Mouse (Mus musculus) megakaryocyte, embryonic 14.5 days (primary cell): Measurements from ENCODE around the gene Pld3. TPM values are rescaled to one million over a fixed set of nuclear protein-coding genes. Genes with fewer than 3 reads are reported as not detected.

Experiments
- H3K27me3 ChIP-seq: replicated peaks from 2 replicates; pipeline ENCODE3; 2012; ENCODE audit warnings: inconsistent platforms
- H3K36me3 ChIP-seq: replicated peaks from 2 replicates; pipeline ENCODE3; 2012; ENCODE audit warnings: low read length, inconsistent platforms, mixed read lengths
- H3K4me1 ChIP-seq: 2 replicates; pipeline ENCODE4 v1.6.1; 2012; ENCODE audit warnings: inconsistent platforms
- H3K4me3 ChIP-seq: replicated peaks from 2 replicates; pipeline ENCODE3; 2012; ENCODE audit warnings: moderate library complexity, mild to moderate bottlenecking, inconsistent platforms
- H3K9me3 ChIP-seq: 2 replicates; pipeline ENCODE4 v1.6.1; 2012; ENCODE audit warnings: inconsistent platforms
- FLI1 ChIP-seq: IDR thresholded peaks from 2 replicates; pipeline ENCODE4 v1.6.1; 2012; ENCODE audit warnings: low read length, inconsistent platforms, mixed read lengths
- GATA1 ChIP-seq: IDR thresholded peaks from 3 replicates; pipeline ENCODE4 v1.6.1; 2012; ENCODE audit warnings: mixed read lengths, low read length, inconsistent platforms, borderline replicate concordance
- polyA plus RNA-seq: library from polyadenylated mRNA; stranded (reverse); fragments of >175 nt; gene quantifications from 2 replicates; pipeline ENCODE4 v1.2.3, GENCODE M21; 2012; ENCODE audit warnings: low replicate concordance; ENCODE audit not compliant: insufficient read depth

The Pld3 gene
- polyA plus RNA-seq: 66.2 and 97.1 TPM in 2 replicates

DNA sequence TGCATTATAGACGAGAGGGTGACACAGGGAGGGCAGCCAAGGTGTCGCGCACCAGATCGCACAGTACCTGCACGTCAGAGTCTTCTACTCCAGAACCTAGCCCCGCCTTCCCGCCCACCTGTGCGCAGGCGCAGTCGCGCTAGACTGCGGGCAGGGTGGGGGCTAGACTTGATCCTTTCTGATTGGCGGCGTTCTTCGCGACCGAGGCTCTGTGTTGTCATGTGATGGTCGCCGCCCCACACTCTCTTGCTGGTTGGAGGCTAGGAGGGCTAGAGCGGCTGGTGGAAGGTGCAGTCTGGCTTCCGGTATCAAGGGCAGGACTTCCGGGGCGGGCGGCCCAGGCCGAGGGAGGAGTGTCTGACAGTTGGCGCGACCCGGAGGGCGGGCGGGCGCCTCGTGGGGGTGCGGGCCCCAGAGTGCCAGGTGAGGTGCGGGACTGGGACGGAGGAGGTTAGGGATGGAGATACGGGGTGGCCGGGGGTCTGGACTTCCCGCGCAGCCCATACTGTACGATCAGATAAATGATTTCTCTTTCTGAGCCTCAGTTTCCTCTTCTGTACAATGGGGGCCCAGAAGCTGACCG lies at the start of gene Pld3, which contains the start of gene 2310022A10Rik:
TSS of gene Pld3 (minus strand) at position 288 of the 583 bp plus-strand sequence.
TSS of gene 2310022A10Rik (plus strand) at position 303 of the 583 bp plus-strand sequence.
- Histone ChIP-seq H3K27me3 (no peaks in the 10 kb centered on the region), H3K36me3 (peaks cover 21% of the 10 kb centered on the region), H3K4me1 (peaks cover 46% of the 10 kb centered on the region), H3K9me3 (no peaks in the 10 kb centered on the region), H3K4me3 (peak within 1 kb of the TSS; percentile 95)
- 0 out of 2 replicates have a peak, but pooled peaks have one; percentile 28 for TF ChIP-seq FLI1
- TF ChIP-seq GATA1: no peak

- Histone ChIP-seq H3K9me3 (no peaks in the 10 kb centered on the region), H3K4me3 (peak overlapping the region; percentile 25), H3K4me1 (peaks cover 100% of the 10 kb centered on the region), H3K36me3 (peaks cover 77% of the 10 kb centered on the region), H3K27me3 (no peaks in the 10 kb centered on the region)
- TF ChIP-seq FLI1: no peak
- no peak for TF ChIP-seq GATA1
Measured at GRCm38 (mm10) chr7:27602161-27602560, 49.1 kb upstream of the Pld3 start.

- no peak for TF ChIP-seq FLI1
- no peak for TF ChIP-seq GATA1
- Histone ChIP-seq H3K4me3 (peak overlapping the region; percentile 19), H3K36me3 (peaks cover 73% of the 10 kb centered on the region), H3K9me3 (no peaks in the 10 kb centered on the region), H3K27me3 (no peaks in the 10 kb centered on the region), H3K4me1 (peaks cover 100% of the 10 kb centered on the region)
Measured at GRCm38 (mm10) chr7:27601628-27602027, 48.6 kb upstream of the Pld3 start.

- Histone ChIP-seq H3K36me3 (peaks cover 72% of the 10 kb centered on the region), H3K4me1 (peaks cover 100% of the 10 kb centered on the region)
Measured at GRCm38 (mm10) chr7:27598053-27598452, 45.0 kb upstream of the Pld3 start.

GRCm38 (mm10) chr7:27596586-27597503 lies 43.8 kb upstream of the Pld3 start:
- H3K4me1 ChIP-seq: peaks cover 94% of the 10 kb centered on the region

More at GRCm38 (mm10) chr7:27598053-27598452, 45.0 kb upstream of the Pld3 start:
- peak overlapping the region; percentile 48 for H3K4me3 ChIP-seq
- no peak for TF ChIP-seq FLI1
- no peak for TF ChIP-seq GATA1
- H3K9me3 ChIP-seq: no peaks in the 10 kb centered on the region
- no peaks in the 10 kb centered on the region for H3K27me3 ChIP-seq

DNA sequence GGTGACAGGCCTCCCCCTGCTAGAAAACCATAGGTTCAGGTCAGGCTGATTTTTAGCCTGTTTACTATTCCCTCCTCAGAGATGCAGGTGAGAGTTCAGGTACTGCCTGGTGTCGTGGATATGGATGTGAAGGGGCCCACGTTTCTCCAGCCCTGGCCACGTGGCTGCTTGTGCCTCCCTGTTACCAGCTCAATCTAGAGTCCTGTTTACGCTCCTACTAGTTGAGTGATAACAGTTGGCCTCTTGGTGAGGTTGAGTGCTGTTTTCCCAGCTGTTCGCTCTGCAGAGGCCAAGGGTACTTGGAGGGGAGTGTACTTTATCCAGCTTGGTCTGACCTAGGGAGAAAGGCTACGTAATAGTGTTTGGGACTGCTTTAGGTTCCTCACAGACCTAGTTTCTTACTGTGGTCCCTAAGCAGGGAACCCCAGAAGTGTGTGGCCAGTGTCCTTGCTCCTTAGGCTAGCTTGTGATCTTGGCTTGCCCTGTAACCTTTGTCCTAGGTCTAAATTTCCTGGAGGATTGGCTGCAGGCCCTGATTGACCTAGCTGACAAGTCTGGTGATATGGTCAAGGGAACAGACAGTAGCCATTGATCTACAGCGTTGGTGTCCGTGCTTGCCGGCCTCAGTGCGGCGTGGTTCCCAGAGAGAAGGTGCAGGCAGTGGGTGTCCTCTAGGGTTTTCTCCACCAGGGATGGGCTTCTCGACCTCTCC lies 40.1 kb upstream of the Pld3 start:
- no peaks in the 10 kb centered on the region for H3K27me3 ChIP-seq
- peak overlapping the region; percentile 96 for H3K4me3 ChIP-seq
- H3K4me1 ChIP-seq: peaks cover 60% of the 10 kb centered on the region
- no peaks in the 10 kb centered on the region for H3K9me3 ChIP-seq
- H3K36me3 ChIP-seq: peaks cover 44% of the 10 kb centered on the region
- TF ChIP-seq FLI1: no peak
- no peak for TF ChIP-seq GATA1

More at GRCm38 (mm10) chr7:27596586-27597503, 43.8 kb upstream of the Pld3 start:
- Histone ChIP-seq H3K9me3 (no peaks in the 10 kb centered on the region), H3K4me3 (peak overlapping the region; percentile 78), H3K27me3 (no peaks in the 10 kb centered on the region), H3K36me3 (peaks cover 69% of the 10 kb centered on the region)
- TF ChIP-seq FLI1 (no peak), GATA1 (no peak)

GRCm38 (mm10) chr7:27592217-27592929 lies 39.4 kb upstream of the Pld3 start:
- Histone ChIP-seq H3K27me3 (no peaks in the 10 kb centered on the region), H3K4me3 (peak overlapping the region; percentile 96), H3K4me1 (peaks cover 57% of the 10 kb centered on the region), H3K9me3 (no peaks in the 10 kb centered on the region), H3K36me3 (peaks cover 38% of the 10 kb centered on the region)
- TF ChIP-seq GATA1: no peak
- no peak for TF ChIP-seq FLI1

DNA sequence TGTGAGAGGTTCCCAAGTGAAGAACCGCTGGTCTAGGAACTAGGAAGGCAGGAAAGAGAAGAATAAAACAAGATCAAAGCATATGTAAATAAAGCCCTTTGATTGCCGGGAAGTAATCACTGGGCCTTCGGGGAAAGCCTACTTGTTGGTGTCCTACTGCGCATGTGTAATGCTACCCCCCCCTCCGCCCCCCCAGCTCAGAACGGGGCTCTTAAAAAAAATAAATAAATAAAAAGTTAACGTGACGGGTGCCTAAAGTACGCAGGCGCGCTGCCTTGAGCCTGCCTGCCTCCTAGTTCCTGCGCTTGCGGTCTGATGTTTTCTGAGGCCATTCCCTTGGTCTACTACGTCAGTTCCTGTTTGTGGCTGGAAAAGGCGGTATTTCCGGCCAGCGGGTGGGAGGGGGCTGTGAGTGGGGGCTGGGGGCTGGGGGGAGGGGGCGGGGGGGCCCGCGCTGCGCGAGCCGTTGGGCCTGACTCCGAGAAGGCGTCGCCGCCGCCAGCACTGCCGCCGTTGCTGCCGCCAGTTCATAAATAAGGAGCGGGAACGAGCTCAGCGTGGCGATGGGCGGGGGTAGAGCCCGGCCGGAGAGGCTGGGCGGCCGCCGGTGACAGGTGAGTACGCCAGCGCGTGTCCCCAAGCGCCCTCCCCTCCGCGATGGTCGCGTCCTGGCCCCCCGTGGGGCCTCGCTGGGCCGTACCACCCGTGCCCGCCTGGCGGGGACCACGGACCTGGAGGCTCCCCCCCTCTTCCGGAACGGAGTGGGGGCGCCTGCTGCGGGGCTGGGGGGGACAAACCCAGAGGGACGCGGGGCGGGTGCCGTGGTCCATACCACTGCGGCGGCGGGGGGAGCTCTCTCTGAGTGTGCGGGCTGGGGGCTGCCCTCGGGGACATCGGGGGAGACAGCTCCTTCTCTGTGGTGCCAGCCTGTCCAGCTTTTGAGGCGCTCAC lies 38.5 kb upstream of the Pld3 start, which contains the start of gene Akt2:
TSS of gene Akt2 (plus strand) at position 287 of the 951 bp plus-strand sequence.
- TF ChIP-seq GATA1: no peak
- no peak for TF ChIP-seq FLI1
- H3K27me3 ChIP-seq: no peaks in the 10 kb centered on the region
- no peaks in the 10 kb centered on the region for H3K9me3 ChIP-seq
- H3K4me3 ChIP-seq: peak within 1 kb of the TSS; percentile 96
- peaks cover 57% of the 10 kb centered on the region for H3K4me1 ChIP-seq
- H3K36me3 ChIP-seq: peaks cover 35% of the 10 kb centered on the region
